In genomic region chr15:102460971-102461370, GRCm38 (mm10) we compare ENCODE assay signal across 11 mouse cellular contexts. TPM values are rescaled to one million over a fixed set of nuclear protein-coding genes. Genes with fewer than 3 reads are reported as not detected.
DNase-seq lines count a peak whose midpoint lies in the region; ATAC-seq and TF ChIP-seq lines count a peak whose summit lies in the region.
"Had no signal": no experiment of that assay in that cellular context is flagged by ENCODE, and none has a peak within 500 bp of the region (broad histone marks: within the 10 kb centered on the region; RNA-seq: fewer than 3 reads in every experiment).

No protein-coding gene starts in this region.

- no peak for TF ChIP-seq POLR2A in MEL (IDR thresholded peaks at IDR 0.05; ENCODE audit: control insufficient read depth in 1 of 2, insufficient read depth in 1 of 2, low read depth in 1 of 2, low read length in 2 of 2, poor library complexity in 1 of 2)

- TF ChIP-seq EP300 in MEL (IDR thresholded peaks at IDR 0.05; ENCODE audit: low read depth in 1 of 2, low read length in 2 of 2): 0 out of 4 replicates have a peak, but pooled peaks of 1 of the 2 experiments have one; percentile 23
- TF ChIP-seq EP300 in liver, postnatal 0 days (IDR thresholded peaks at IDR 0.05; ENCODE audit: low read depth): no peak

- H3K79me2 ChIP-seq in MEL (ENCODE audit: control insufficient read depth, insufficient read depth, low read length, poor library complexity): peaks cover 2% of the 10 kb centered on the region; the same call in 1 of the 2 replicates

- peaks cover 19% of the 10 kb centered on the region for H3K4me1 ChIP-seq in heart, embryonic 10.5 days
- H3K4me1 ChIP-seq in MEL (ENCODE audit: control insufficient read depth in 1 of 2, insufficient read depth in 2 of 2, low read length in 2 of 2): peaks cover 5 to 36% of the 10 kb centered on the region in 2 experiments
- H3K4me1 ChIP-seq in liver, postnatal 0 days (ENCODE audit: insufficient read depth): peaks cover 34% of the 10 kb centered on the region

- peak overlapping the region; percentile 64 for H3K4me3 ChIP-seq in heart, embryonic 10.5 days
- no peak overlapping the region for H3K4me3 ChIP-seq in MEL (ENCODE audit: control insufficient read depth in 1 of 2, insufficient read depth in 1 of 2, low read depth in 2 of 2, low read length in 2 of 2)
- peak overlapping the region; percentile 59 for H3K4me3 ChIP-seq in liver, postnatal 0 days (ENCODE audit: low read depth, low read length)
- H3K4me3 ChIP-seq: hindbrain, embryonic 15.5 days; neural tube, embryonic 15.5 days had no signal

- peak overlapping the region; percentile 90 for H3K4me2 ChIP-seq in liver, postnatal 0 days (ENCODE audit: low read depth, low read length)
- H3K4me2 ChIP-seq: hindbrain, embryonic 15.5 days had no signal

- WGBS in heart, embryonic 10.5 days: 55% methylated on average over 4 of the region's 4 CpGs
- WGBS in liver, postnatal 0 days (ENCODE audit: insufficient replicate concordance): 21% methylated on average over 4 of the region's 4 CpGs

- intact Hi-C loops in heart, postnatal 36 days (cut with DNase I): no loop called here

- peak overlapping the region; percentile 4; the same call in 1 of the 2 replicates for H3K9ac ChIP-seq in MEL (ENCODE audit: control insufficient read depth, low read depth, low read length, poor library complexity, severe bottlenecking)
- H3K9ac ChIP-seq in liver, postnatal 0 days (replicated peaks): peak overlapping the region; percentile 64
- H3K9ac ChIP-seq: hindbrain, embryonic 15.5 days; neural tube, embryonic 15.5 days had no signal

- H3K27me3 ChIP-seq in heart, embryonic 10.5 days (ENCODE audit: insufficient read depth, poor library complexity, severe bottlenecking): no peaks in the 10 kb centered on the region
- H3K27me3 ChIP-seq in MEL (ENCODE audit: control insufficient read depth in 1 of 2, insufficient read depth in 2 of 2, low read length in 2 of 2): no peaks in the 10 kb centered on the region
- H3K27me3 ChIP-seq in liver, postnatal 0 days (ENCODE audit: insufficient read depth, low read length): no peaks in the 10 kb centered on the region
- H3K27me3 ChIP-seq: hindbrain, embryonic 15.5 days; neural tube, embryonic 15.5 days had no signal

- H3K36me3 ChIP-seq in heart, embryonic 10.5 days: peaks cover 12% of the 10 kb centered on the region
- peaks cover 0 to 26% of the 10 kb centered on the region in 2 experiments; a peak in 2 of 4 replicates for H3K36me3 ChIP-seq in MEL (ENCODE audit: control insufficient read depth in 1 of 2, insufficient read depth in 2 of 2, low read length in 2 of 2)
- peaks cover 27% of the 10 kb centered on the region for H3K36me3 ChIP-seq in liver, postnatal 0 days (replicated peaks; ENCODE audit: insufficient read depth, low read length)
- H3K36me3 ChIP-seq: neural tube, embryonic 15.5 days had no signal

- TF ChIP-seq CTCF in MEL (IDR thresholded peaks at IDR 0.05 in 2 of 3, conservative IDR thresholded peaks at IDR 0.05 in 1 of 3; ENCODE audit: control insufficient read depth in 1 of 3, insufficient read depth in 1 of 3, low read depth in 2 of 3, low read length in 3 of 3, poor library complexity in 1 of 3, severe bottlenecking in 1 of 3): no peak
- TF ChIP-seq CTCF in liver, postnatal 0 days (IDR thresholded peaks at IDR 0.05; ENCODE audit: low read depth): no peak

- ATAC-seq in granulocyte monocyte progenitor cell, adult 5-6 weeks (replicated peaks; ENCODE audit: poor library complexity, severe bottlenecking): peak; percentile 45
- peak; percentile 28; the same call in 1 of the 2 replicates for ATAC-seq in liver, postnatal 0 days

- no peak for DNase-seq in heart, embryonic 10.5 days (ENCODE audit: low spot score)
- no peak for DNase-seq in heart, postnatal 36 days
- DNase-seq in MEL (ENCODE audit: low read depth, low spot score): peak; percentile 57
- DNase-seq in liver, postnatal 0 days: peak; percentile 15
- no peak for DNase-seq in testis, postnatal 10 days (ENCODE audit: low spot score)
- no peak for DNase-seq in kidney, postnatal 10 days
- no peak for DNase-seq in B cell, adult 2 months

- H3K9me3 ChIP-seq in heart, embryonic 10.5 days: no peaks in the 10 kb centered on the region
- H3K9me3 ChIP-seq in MEL (replicated peaks; ENCODE audit: insufficient read depth, low read length): no peaks in the 10 kb centered on the region
- no peaks in the 10 kb centered on the region for H3K9me3 ChIP-seq in liver, postnatal 0 days (ENCODE audit: low read length)
- H3K9me3 ChIP-seq: hindbrain, embryonic 15.5 days; neural tube, embryonic 15.5 days had no signal

- TF ChIP-seq RAD21 in MEL (IDR thresholded peaks at IDR 0.05; ENCODE audit: low read depth, low read length): no peak

- peak overlapping the region; percentile 42; the same call in 1 of the 2 replicates for H3K27ac ChIP-seq in heart, embryonic 10.5 days
- H3K27ac ChIP-seq in MEL (ENCODE audit: control insufficient read depth, low read depth, low read length): peak overlapping the region; percentile 36; the same call in 1 of the 2 replicates
- H3K27ac ChIP-seq in liver, postnatal 0 days (ENCODE audit: low read depth): peak overlapping the region; percentile 80
- H3K27ac ChIP-seq: hindbrain, embryonic 15.5 days; neural tube, embryonic 15.5 days had no signal

TF ChIP-seq in MEL, 35 proteins besides CTCF, POLR2A, EP300 and RAD21:
- TF ChIP-seq MAX (IDR thresholded peaks at IDR 0.05; ENCODE audit: low read length) (no peak), SIN3A (IDR thresholded peaks at IDR 0.05; ENCODE audit: low read length) (peak; percentile 59), MYB (IDR thresholded peaks at IDR 0.05; ENCODE audit: low read depth, low read length) (no peak), USF1 (IDR thresholded peaks at IDR 0.05; ENCODE audit: low read depth, low read length) (peak; percentile 22; the same call in 1 of the 2 replicates), ETS1 (IDR thresholded peaks at IDR 0.05; ENCODE audit: low read depth, low read length) (peak; percentile 65; the same call in 1 of the 2 replicates), MYC (IDR thresholded peaks at IDR 0.05; ENCODE audit: low read depth, low read length) (0 out of 2 replicates have a peak, but pooled peaks have one; percentile 19)

RNA-seq across cellular contexts. Expression of gene Prr13, which starts 2.1 kb away (rescaled TPM):
- polyA plus RNA-seq in heart, embryonic 10.5 days (2016; fragmentation: Nextera tagmentation; extraction: Ambion mirVana): 82.8 and 101 TPM in 2 replicates
- 10 to 100 TPM; 19.4 to 26.1 TPM for total RNA-seq in heart, postnatal 36 days (2021)
- total RNA-seq in MEL (2012; rRNA removed): 15.2 and 17.3 TPM in 2 replicates
- 10 to 100 TPM in 1 of 2 experiments, not detected in 1; 73.3 TPM for polyA plus RNA-seq in MEL (2012; ENCODE audit: insufficient read depth in 1 of 2, insufficient read length in 2 of 2, low read depth in 1 of 2, low replicate concordance in 2 of 2, missing spikeins in 1 of 2)
- total RNA-seq in granulocyte monocyte progenitor cell, adult 5-6 weeks (2014; fragmentation: Nextera tagmentation): 75.2 and 97.2 TPM in 2 replicates
- total RNA-seq in granulocyte monocyte progenitor cell, adult 5-6 weeks (2017): 35.4 and 53.4 TPM in 2 replicates
- polyA plus RNA-seq in liver, postnatal 0 days (2015; fragmentation: Nextera tagmentation; extraction: Ambion mirVana): 76.0 and 77.2 TPM in 2 replicates

RNA-seq across cellular contexts. Expression of gene Pcbp2, which starts 9.4 kb away (rescaled TPM):
- 143 and 183 TPM in 2 replicates for polyA plus RNA-seq in heart, embryonic 10.5 days (2016; fragmentation: Nextera tagmentation; extraction: Ambion mirVana)
- 100 to 1,000 TPM; 482 to 500 TPM for total RNA-seq in heart, postnatal 36 days (2021)
- 359 and 427 TPM in 2 replicates for total RNA-seq in MEL (2012; rRNA removed)
- 1,000 to 10,000 TPM in 1 of 2 experiments, 100 to 1,000 TPM in 1; 977 to 2,091 TPM for polyA plus RNA-seq in MEL (2012; ENCODE audit: insufficient read depth in 1 of 2, insufficient read length in 2 of 2, low read depth in 1 of 2, low replicate concordance in 2 of 2, missing spikeins in 1 of 2)
- total RNA-seq in granulocyte monocyte progenitor cell, adult 5-6 weeks (2014; fragmentation: Nextera tagmentation): 731 and 799 TPM in 2 replicates
- total RNA-seq in granulocyte monocyte progenitor cell, adult 5-6 weeks (2017): 213 and 218 TPM in 2 replicates
- 68.4 and 70.9 TPM in 2 replicates for polyA plus RNA-seq in liver, postnatal 0 days (2015; fragmentation: Nextera tagmentation; extraction: Ambion mirVana)

RNA-seq across cellular contexts. Expression of gene Amhr2, which starts 15.8 kb away (rescaled TPM):
- 1.6 and 2.4 TPM in 2 replicates for polyA plus RNA-seq in heart, embryonic 10.5 days (2016; fragmentation: Nextera tagmentation; extraction: Ambion mirVana)
- total RNA-seq in heart, postnatal 36 days (2021): under 1 TPM; 0.16 to 0.78 TPM
- total RNA-seq in MEL (2012; rRNA removed): 6.9 and 8.0 TPM in 2 replicates
- polyA plus RNA-seq in MEL (2012; ENCODE audit: insufficient read depth in 1 of 2, insufficient read length in 2 of 2, low read depth in 1 of 2, low replicate concordance in 2 of 2, missing spikeins in 1 of 2): 10 to 100 TPM in 1 of 2 experiments, not detected in 1; 22.7 TPM
- not detected in 2 replicates for total RNA-seq in granulocyte monocyte progenitor cell, adult 5-6 weeks (2014; fragmentation: Nextera tagmentation)
- not detected in 2 replicates for total RNA-seq in granulocyte monocyte progenitor cell, adult 5-6 weeks (2017)
- 0.36 and 0.60 TPM in 2 replicates for polyA plus RNA-seq in liver, postnatal 0 days (2015; fragmentation: Nextera tagmentation; extraction: Ambion mirVana)

RNA-seq across cellular contexts. Expression of gene Gm10337, which starts 42.6 kb away (rescaled TPM):
- polyA plus RNA-seq in heart, embryonic 10.5 days (2016; fragmentation: Nextera tagmentation; extraction: Ambion mirVana): not detected in 2 replicates
- not detected for total RNA-seq in heart, postnatal 36 days (2021)
- not detected in 2 replicates for total RNA-seq in MEL (2012; rRNA removed)
- polyA plus RNA-seq in MEL (2012; ENCODE audit: insufficient read depth in 1 of 2, insufficient read length in 2 of 2, low read depth in 1 of 2, low replicate concordance in 2 of 2, missing spikeins in 1 of 2): not detected
- 7.7 TPM in 1 of 2 replicates, not detected in the other for total RNA-seq in granulocyte monocyte progenitor cell, adult 5-6 weeks (2014; fragmentation: Nextera tagmentation)
- total RNA-seq in granulocyte monocyte progenitor cell, adult 5-6 weeks (2017): not detected in 2 replicates
- polyA plus RNA-seq in liver, postnatal 0 days (2015; fragmentation: Nextera tagmentation; extraction: Ambion mirVana): not detected in 2 replicates
- total RNA-seq: liver, adult 2 months had no signal
- polyA plus RNA-seq: liver, adult 2 months had no signal

RNA-seq across cellular contexts. Expression of gene Sp1, which starts 55.0 kb away (rescaled TPM):
- polyA plus RNA-seq in heart, embryonic 10.5 days (2016; fragmentation: Nextera tagmentation; extraction: Ambion mirVana): 5.7 and 7.6 TPM in 2 replicates
- total RNA-seq in heart, postnatal 36 days (2021): 10 to 100 TPM; 45.7 to 49.1 TPM
- total RNA-seq in MEL (2012; rRNA removed): 16.3 and 22.0 TPM in 2 replicates
- 10 to 100 TPM; 47.2 to 92.3 TPM for polyA plus RNA-seq in MEL (2012; ENCODE audit: insufficient read depth in 1 of 2, insufficient read length in 2 of 2, low read depth in 1 of 2, low replicate concordance in 2 of 2, missing spikeins in 1 of 2)
- 59.6 and 71.6 TPM in 2 replicates for total RNA-seq in granulocyte monocyte progenitor cell, adult 5-6 weeks (2014; fragmentation: Nextera tagmentation)
- total RNA-seq in granulocyte monocyte progenitor cell, adult 5-6 weeks (2017): 52.0 and 56.1 TPM in 2 replicates
- polyA plus RNA-seq in liver, postnatal 0 days (2015; fragmentation: Nextera tagmentation; extraction: Ambion mirVana): 2.8 and 2.9 TPM in 2 replicates

Comparison
In these comparisons a context has a peak if more than half of its experiments do, and no peak if none do; other contexts are left out.
1. DNase-seq: peak in MEL (single experiment) and liver, postnatal 0 days (single experiment); none in heart, embryonic 10.5 days (single experiment), heart, postnatal 36 days (0 of 2), testis, postnatal 10 days (single experiment), kidney, postnatal 10 days (single experiment) and B cell, adult 2 months (0 of 2).
2. H3K4me3 ChIP-seq: peak in heart, embryonic 10.5 days (single experiment) and liver, postnatal 0 days (single experiment); none in MEL (0 of 2).
3. Peak in every context shown above with its lines, with median percentiles within 50 percentile points of each other: H3K27ac ChIP-seq.